Mouse (Mus musculus): ENCODE measurements around the gene Cd9. TPM values are rescaled to one million over a fixed set of nuclear protein-coding genes. Genes with fewer than 3 reads are reported as not detected.

The Cd9 gene
- 10 to 100 TPM; 18.2 to 26.0 TPM for total RNA-seq (2021)
- long read RNA-seq, experiment 1, transcript Cd9-201 (8 exons, 1,228 nt) = major isoform, 28 of 31 reads
- long read RNA-seq, experiment 1, partial matches to known transcripts = 2 of 31 reads
- long read RNA-seq, experiment 1, other reads (novel, unspliced or antisense) = 1 of 31 reads
- long read RNA-seq, experiment 2, transcript Cd9-201 (8 exons, 1,228 nt) = major isoform, 19 of 19 reads
- long read RNA-seq, experiment 2, partial matches to known transcripts = 0 of 19 reads
- long read RNA-seq, experiment 2, other reads (novel, unspliced or antisense) = 0 of 19 reads

DNA sequence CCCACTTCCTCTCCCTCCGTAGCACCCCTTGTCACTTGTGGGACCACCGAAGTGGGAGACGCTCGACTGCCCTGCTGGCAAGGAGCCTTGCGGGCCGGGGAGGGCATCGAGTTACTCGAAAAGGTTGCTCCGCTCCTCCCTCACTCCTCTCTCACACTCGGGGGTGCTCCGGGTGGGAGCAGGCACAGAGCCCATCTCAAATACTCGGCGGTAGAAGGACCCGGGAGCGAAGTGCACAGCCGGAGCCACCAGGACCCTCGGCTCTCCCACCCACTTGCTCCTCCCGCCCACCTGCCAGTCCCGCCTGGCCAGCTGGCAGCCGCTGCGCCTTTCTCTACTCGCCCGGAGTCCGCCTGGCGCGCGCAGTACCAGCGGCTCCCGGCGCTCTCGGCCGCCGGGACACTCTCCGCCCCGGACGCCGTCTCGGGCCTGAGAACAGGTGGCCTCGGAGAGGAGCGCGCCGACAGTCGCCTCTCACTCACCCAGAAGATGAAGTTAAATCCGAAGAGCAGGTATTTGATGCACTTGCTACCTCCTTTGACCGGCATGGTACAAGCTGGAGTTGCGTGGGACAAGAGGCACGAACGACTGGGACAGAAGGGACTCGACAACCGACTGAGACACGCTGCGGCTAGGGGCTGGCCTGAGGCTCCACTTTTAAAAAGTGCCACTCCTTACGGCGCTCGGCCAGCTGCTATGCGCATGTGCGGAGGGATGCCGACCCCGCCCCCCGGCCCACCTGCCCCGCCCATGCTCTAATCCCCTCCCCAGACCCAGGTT is at the start of gene Cd9:
Cd9 (minus strand) TSS at position 700 of the 780 bp plus-strand sequence.
- DNase-seq (ENCODE audit: low spot score) = peak; percentile 52

- no peak for DNase-seq (ENCODE audit: low spot score)
Observed at GRCm38 (mm10) chr6:125541296-125541695, 46.7 kb upstream of the Cd9 start.

- DNase-seq (ENCODE audit: low spot score) = no peak
Observed at GRCm38 (mm10) chr6:125540826-125541225, 46.2 kb upstream of the Cd9 start.

DNA sequence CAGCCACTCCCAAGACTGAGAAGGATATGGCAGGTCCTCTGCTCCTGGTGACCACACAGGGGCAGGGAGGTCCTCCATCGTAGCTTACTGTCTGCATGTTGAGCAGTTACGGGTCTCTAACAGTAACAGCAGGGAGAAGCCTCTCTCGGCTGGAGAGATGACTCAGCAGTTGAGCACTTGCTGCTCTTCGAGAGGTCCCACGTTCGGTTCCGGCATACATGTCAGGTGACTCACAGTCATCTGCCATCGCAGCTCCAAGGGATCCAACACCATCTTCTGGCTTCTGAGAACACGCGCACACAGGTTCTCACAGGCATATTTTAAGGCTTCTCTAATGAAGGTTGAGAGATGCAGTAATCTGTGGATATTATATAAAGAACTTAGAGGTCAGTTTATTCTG is 45.6 kb upstream of the Cd9 start:
- no peak for DNase-seq (ENCODE audit: low spot score)

- DNase-seq (ENCODE audit: low spot score) = no peak
Observed at GRCm38 (mm10) chr6:125539423-125539822, 44.8 kb upstream of the Cd9 start.

GRCm38 (mm10) chr6:125538469-125538868 is 43.9 kb upstream of the Cd9 start:
- no peak for DNase-seq (ENCODE audit: low spot score)

DNA sequence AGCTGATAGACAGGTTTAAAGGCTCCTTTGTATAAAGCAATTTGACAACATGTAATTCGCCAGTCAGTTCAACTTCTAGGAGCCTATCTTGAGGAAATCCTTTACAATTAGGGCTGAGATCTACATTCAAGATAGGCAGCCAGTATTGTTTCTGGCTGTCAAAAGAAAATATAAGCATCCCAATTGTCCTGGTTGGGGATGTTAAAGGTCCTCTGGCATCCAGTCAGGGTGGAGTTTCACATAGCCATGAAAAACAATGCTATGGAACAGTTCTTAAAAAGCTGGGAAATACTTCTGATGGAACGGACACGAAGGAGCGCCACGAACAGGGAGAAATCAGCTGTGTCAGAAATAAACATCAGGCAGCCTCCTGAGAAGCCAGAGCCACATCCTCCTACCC is 40.4 kb upstream of the Cd9 start:
- DNase-seq (ENCODE audit: low spot score) = no peak

- DNase-seq (ENCODE audit: low spot score) = no peak
Observed at GRCm38 (mm10) chr6:125533104-125533650, 38.6 kb upstream of the Cd9 start.

DNA sequence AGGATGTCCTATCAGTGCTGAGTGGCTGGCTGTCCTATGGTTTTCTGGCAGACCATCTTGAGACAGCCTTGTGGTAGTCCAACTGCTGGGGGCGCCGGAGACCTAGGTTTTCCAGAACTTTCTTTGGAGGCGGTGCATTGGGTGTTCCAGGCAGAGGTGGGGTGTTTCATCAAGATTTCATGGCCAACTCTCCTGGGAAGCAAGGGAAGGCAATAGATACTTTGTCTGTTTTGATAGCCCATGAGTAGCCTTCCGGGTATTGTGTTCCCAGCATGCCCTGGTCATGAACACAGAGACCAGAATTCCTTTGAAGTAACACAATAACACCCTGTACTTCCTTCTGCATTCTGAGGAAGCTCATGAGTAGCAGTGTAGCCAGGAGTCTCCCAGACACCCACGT is 34.9 kb upstream of the Cd9 start:
- DNase-seq (ENCODE audit: low spot score) = peak; percentile 21

GRCm38 (mm10) chr6:125528614-125529200 is 34.1 kb upstream of the Cd9 start:
- no peak for DNase-seq (ENCODE audit: low spot score)

DNA sequence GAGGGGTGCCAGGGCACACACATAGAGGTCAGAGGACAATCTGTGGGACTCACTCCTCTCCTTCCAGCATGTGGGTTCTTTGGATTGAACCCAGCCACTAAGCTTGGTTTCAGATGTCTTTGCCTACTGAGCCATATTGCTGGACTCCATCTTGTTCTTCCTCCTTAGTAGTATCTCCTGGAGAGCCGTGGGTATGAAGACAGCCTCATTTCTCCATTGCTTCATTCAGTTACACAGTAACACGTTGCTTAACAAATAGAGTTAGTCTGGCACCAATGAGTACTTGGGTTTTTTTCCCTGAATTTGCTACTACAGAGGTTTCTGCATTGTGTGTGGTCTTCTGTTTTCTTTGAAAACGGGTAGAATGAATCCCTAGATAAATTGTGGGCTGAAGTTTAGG is 31.5 kb upstream of the Cd9 start:
- DNase-seq (ENCODE audit: low spot score) = no peak

DNA sequence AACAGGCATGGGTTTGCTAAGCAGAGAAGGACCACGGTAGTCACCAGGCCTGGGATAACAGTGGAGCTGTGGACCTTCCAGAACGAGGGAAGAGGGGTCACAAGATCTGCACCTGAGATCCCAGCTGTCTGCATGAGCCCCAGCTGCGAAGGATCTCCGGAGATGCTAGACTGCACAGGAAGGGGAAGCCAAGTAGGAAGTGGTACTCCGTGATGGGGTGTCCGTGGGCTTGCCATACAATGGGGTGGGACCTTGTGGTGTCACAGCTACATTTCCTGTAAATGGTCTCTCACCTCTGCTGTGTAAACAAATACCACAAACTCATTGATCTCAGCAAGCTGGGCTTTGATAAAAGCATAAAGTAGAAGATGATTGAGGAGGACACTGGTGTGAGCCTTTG is 29.4 kb upstream of the Cd9 start:
- no peak for DNase-seq (ENCODE audit: low spot score)

GRCm38 (mm10) chr6:125521558-125522193 is 27.1 kb upstream of the Cd9 start:
- no peak for DNase-seq (ENCODE audit: low spot score)

GRCm38 (mm10) chr6:125515503-125516315 is 21.1 kb upstream of the Cd9 start:
- no peak for DNase-seq (ENCODE audit: low spot score)

- DNase-seq (ENCODE audit: low spot score) = peak; percentile 39
Observed at GRCm38 (mm10) chr6:125512950-125513596, 18.5 kb upstream of the Cd9 start.

GRCm38 (mm10) chr6:125511196-125511595 is 16.6 kb upstream of the Cd9 start:
- no peak for DNase-seq (ENCODE audit: low spot score)

DNA sequence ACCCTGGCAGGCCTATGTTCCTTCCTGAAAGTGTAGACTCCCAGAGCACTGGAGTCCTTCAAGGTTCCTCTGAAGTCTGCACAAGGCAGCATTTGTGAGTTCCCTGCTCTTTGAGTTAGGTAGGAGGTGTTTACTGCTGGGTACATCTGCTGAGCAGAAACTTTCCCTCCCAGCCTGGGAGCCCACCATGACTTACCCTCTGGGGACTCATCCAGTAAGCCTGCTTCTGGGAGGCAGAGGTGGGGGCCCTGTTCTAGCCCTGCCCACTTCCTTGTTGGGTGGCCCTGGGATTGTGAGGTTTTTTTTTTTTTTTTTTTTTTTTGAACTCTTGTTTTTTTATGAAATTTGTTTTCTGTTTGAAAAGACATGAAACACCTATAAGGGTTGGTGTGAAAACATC is 16.1 kb upstream of the Cd9 start:
- DNase-seq (ENCODE audit: low spot score) = no peak

DNA sequence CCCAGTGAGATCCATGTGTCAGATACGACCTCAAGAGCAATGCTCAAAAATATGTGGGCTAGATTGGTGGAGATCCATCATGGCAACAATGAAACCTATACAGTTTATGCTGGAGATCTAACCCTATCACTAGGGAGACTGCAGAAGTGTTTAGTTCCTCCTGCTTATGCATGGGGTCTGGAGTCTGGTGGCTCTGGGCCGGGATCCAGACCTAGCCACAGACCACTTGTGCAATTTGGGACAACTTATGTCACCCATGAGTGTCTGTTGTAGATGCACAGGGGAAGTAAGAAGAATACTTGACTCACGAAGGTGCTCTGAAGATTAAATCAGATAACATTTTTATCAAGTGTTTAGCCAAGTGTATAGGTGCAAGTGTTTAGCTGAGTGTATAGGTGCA is 15.2 kb upstream of the Cd9 start:
- no peak for DNase-seq (ENCODE audit: low spot score)

DNA sequence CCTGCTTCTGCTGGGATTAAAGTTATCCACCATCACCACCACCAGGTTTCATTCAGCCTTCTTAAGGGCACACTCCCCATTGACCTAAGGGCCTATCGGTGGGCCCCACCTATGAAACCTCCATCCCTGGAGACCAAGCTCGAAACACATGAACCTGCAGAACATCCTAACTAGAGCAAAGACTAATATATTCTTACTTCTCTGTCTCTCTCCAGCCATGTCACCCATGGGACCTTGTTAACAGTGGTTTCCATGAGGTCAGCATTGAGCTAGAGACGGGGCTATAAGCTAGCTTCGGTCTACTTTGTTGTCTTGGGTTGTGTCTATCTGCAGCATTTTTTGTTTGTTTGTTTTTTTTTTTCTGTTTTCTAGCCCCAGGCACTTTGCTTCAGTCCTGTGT is 11.8 kb upstream of the Cd9 start:
- no peak for DNase-seq (ENCODE audit: low spot score)

DNA sequence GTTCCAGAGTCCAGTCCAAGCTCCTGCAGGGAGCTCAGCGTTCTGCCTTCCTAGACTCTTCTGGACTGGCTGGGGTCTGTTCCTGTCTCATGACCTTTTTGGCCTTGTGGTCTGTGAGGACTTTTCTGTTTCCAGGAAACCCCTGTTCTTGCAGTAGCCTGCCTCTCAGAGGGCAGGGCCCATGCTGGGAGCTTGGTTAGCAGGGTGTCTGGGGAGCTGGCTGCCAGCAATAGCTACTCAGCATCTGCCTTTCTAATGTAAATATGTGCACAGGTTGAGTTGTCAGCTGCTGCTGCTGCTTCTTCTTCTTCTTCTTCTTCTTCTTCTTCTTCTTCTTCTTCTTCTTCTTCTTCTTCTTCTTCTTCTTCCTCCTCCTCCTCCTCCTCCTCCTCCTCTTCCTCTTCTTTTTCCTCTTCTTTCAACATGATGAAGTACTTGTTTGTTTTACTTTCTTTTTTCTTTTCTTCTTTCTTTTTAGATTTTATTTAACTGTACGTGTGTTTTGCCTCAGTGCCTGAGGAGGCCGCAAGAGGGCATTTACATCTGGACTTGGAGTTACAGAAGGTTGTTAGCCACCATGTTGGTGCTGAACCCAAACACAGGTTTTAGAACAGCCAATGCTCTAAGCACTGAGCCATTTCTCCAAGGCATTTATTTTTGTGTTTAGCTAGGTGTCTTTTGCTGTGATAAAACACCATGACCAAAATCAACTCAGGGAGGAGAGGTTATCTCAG is 10.2 kb upstream of the Cd9 start:
- no peak for DNase-seq (ENCODE audit: low spot score)

All from gastrocnemius, adult 18-20 months (tissue).